Mouse (Mus musculus): ENCODE results near the gene Fli1. TPM values are rescaled to one million over a fixed set of nuclear protein-coding genes. Genes with fewer than 3 reads are reported as not detected.
A peak's percentile ranks its signal among the peaks of the same experiment; 100 is the strongest.

The Fli1 gene
- polyA plus RNA-seq, 1 experiment from 2014 or later, result 11.5 TPM

- Histone ChIP-seq H3K36me3 (replicated peaks; ENCODE audit: insufficient read depth, low read length) (no peaks in the 10 kb centered on the region), H3K27me3 (ENCODE audit: insufficient read depth, low read length) (no peaks in the 10 kb centered on the region), H3K27ac (ENCODE audit: low read depth) (no peak overlapping the region), H3K9ac (replicated peaks) (no peak overlapping the region), H3K4me1 (ENCODE audit: insufficient read depth) (peaks cover 2% of the 10 kb centered on the region; the same call in 1 of the 2 replicates), H3K4me2 (ENCODE audit: low read depth, low read length) (no peak overlapping the region), H3K9me3 (ENCODE audit: low read length) (no peaks in the 10 kb centered on the region), H3K4me3 (ENCODE audit: low read depth, low read length) (no peak overlapping the region)
- ATAC-seq (no peak), DNase-seq (no peak)
- no peak for TF ChIP-seq CTCF (IDR thresholded peaks at IDR 0.05; ENCODE audit: low read depth)
- no peak for TF ChIP-seq EP300 (IDR thresholded peaks at IDR 0.05; ENCODE audit: low read depth)
- 57% methylated on average over 7 of the region's 7 CpGs for WGBS (ENCODE audit: insufficient replicate concordance)
Observed at GRCm38 (mm10) chr9:32567603-32568002, 24.9 kb upstream of the Fli1 start.

- TF ChIP-seq EP300 (IDR thresholded peaks at IDR 0.05; ENCODE audit: low read depth), result no peak
- no peak for TF ChIP-seq CTCF (IDR thresholded peaks at IDR 0.05; ENCODE audit: low read depth)
- no peak overlapping the region for H3K4me3 ChIP-seq (ENCODE audit: low read depth, low read length)
- no peaks in the 10 kb centered on the region for H3K36me3 ChIP-seq (replicated peaks; ENCODE audit: insufficient read depth, low read length)
- no peak overlapping the region for H3K27ac ChIP-seq (ENCODE audit: low read depth)
- no peaks in the 10 kb centered on the region for H3K9me3 ChIP-seq (ENCODE audit: low read length)
- no peak overlapping the region for H3K4me2 ChIP-seq (ENCODE audit: low read depth, low read length)
- 67% methylated on average over 3 of the region's 3 CpGs for WGBS (ENCODE audit: insufficient replicate concordance)
- no peaks in the 10 kb centered on the region for H3K27me3 ChIP-seq (ENCODE audit: insufficient read depth, low read length)
- no peak overlapping the region for H3K9ac ChIP-seq (replicated peaks)
- no peak for DNase-seq
- no peak for ATAC-seq
- H3K4me1 ChIP-seq (ENCODE audit: insufficient read depth), result peaks cover 4% of the 10 kb centered on the region; the same call in 1 of the 2 replicates
Observed at GRCm38 (mm10) chr9:32565309-32565708, 22.6 kb upstream of the Fli1 start.

GRCm38 (mm10) chr9:32562837-32563236 lies 20.2 kb upstream of the Fli1 start:
- TF ChIP-seq CTCF (IDR thresholded peaks at IDR 0.05; ENCODE audit: low read depth), result no peak
- WGBS (ENCODE audit: insufficient replicate concordance), result 55% methylated on average over 4 of the region's 4 CpGs
- no peak overlapping the region for H3K4me3 ChIP-seq (ENCODE audit: low read depth, low read length)
- H3K36me3 ChIP-seq (replicated peaks; ENCODE audit: insufficient read depth, low read length), result no peaks in the 10 kb centered on the region
- H3K9me3 ChIP-seq (ENCODE audit: low read length), result no peaks in the 10 kb centered on the region
- H3K27ac ChIP-seq (ENCODE audit: low read depth), result 0 out of 2 replicates have a peak overlapping the region, but pooled peaks have one; percentile 39
- no peak for ATAC-seq
- DNase-seq, result no peak
- H3K27me3 ChIP-seq (ENCODE audit: insufficient read depth, low read length), result no peaks in the 10 kb centered on the region
- peaks cover 4% of the 10 kb centered on the region; the same call in 1 of the 2 replicates for H3K4me1 ChIP-seq (ENCODE audit: insufficient read depth)
- no peak overlapping the region for H3K9ac ChIP-seq (replicated peaks)
- H3K4me2 ChIP-seq (ENCODE audit: low read depth, low read length), result peak overlapping the region; percentile 44

- DNase-seq (no peak), ATAC-seq (no peak)
- peak overlapping the region; percentile 44 for H3K4me2 ChIP-seq (ENCODE audit: low read depth, low read length)
- no peaks in the 10 kb centered on the region for H3K9me3 ChIP-seq (ENCODE audit: low read length)
- H3K9ac ChIP-seq (replicated peaks), result no peak overlapping the region
- TF ChIP-seq CTCF (IDR thresholded peaks at IDR 0.05; ENCODE audit: low read depth), result peak; percentile 52
- no peak for TF ChIP-seq EP300 (IDR thresholded peaks at IDR 0.05; ENCODE audit: low read depth)
- H3K4me3 ChIP-seq (ENCODE audit: low read depth, low read length), result no peak overlapping the region
- no peaks in the 10 kb centered on the region for H3K27me3 ChIP-seq (ENCODE audit: insufficient read depth, low read length)
- 20% methylated on average over 9 of the region's 9 CpGs for WGBS (ENCODE audit: insufficient replicate concordance)
- peaks cover 2% of the 10 kb centered on the region; the same call in 1 of the 2 replicates for H3K4me1 ChIP-seq (ENCODE audit: insufficient read depth)
- peak overlapping the region; percentile 39; the same call in 1 of the 2 replicates for H3K27ac ChIP-seq (ENCODE audit: low read depth)
- H3K36me3 ChIP-seq (replicated peaks; ENCODE audit: insufficient read depth, low read length), result no peaks in the 10 kb centered on the region
Observed at GRCm38 (mm10) chr9:32562409-32562808, 19.7 kb upstream of the Fli1 start.

GRCm38 (mm10) chr9:32561190-32561890 lies 18.7 kb upstream of the Fli1 start:
- Histone ChIP-seq H3K27ac (ENCODE audit: low read depth) (no peak overlapping the region), H3K4me3 (ENCODE audit: low read depth, low read length) (no peak overlapping the region), H3K27me3 (ENCODE audit: insufficient read depth, low read length) (no peaks in the 10 kb centered on the region), H3K9ac (replicated peaks) (no peak overlapping the region), H3K4me1 (ENCODE audit: insufficient read depth) (peaks cover 2% of the 10 kb centered on the region; the same call in 1 of the 2 replicates), H3K9me3 (ENCODE audit: low read length) (no peaks in the 10 kb centered on the region), H3K36me3 (replicated peaks; ENCODE audit: insufficient read depth, low read length) (no peaks in the 10 kb centered on the region), H3K4me2 (ENCODE audit: low read depth, low read length) (no peak overlapping the region)
- TF ChIP-seq EP300 (IDR thresholded peaks at IDR 0.05; ENCODE audit: low read depth), result no peak
- TF ChIP-seq CTCF (IDR thresholded peaks at IDR 0.05; ENCODE audit: low read depth), result no peak
- no peak for ATAC-seq
- no peak for DNase-seq
- 80% methylated on average over 14 of the region's 14 CpGs for WGBS (ENCODE audit: insufficient replicate concordance)

- H3K4me2 ChIP-seq (ENCODE audit: low read depth, low read length), result no peak overlapping the region
- no peak for DNase-seq
- H3K36me3 ChIP-seq (replicated peaks; ENCODE audit: insufficient read depth, low read length), result no peaks in the 10 kb centered on the region
- no peaks in the 10 kb centered on the region for H3K27me3 ChIP-seq (ENCODE audit: insufficient read depth, low read length)
- H3K9ac ChIP-seq (replicated peaks), result no peak overlapping the region
- peaks cover 2% of the 10 kb centered on the region; the same call in 1 of the 2 replicates for H3K4me1 ChIP-seq (ENCODE audit: insufficient read depth)
- ATAC-seq, result peak; percentile 54; the same call in 1 of the 2 replicates
- no peak overlapping the region for H3K27ac ChIP-seq (ENCODE audit: low read depth)
- TF ChIP-seq CTCF (IDR thresholded peaks at IDR 0.05; ENCODE audit: low read depth), result no peak
- no peak for TF ChIP-seq EP300 (IDR thresholded peaks at IDR 0.05; ENCODE audit: low read depth)
- WGBS (ENCODE audit: insufficient replicate concordance), result 39% methylated on average over 8 of the region's 8 CpGs
- no peak overlapping the region for H3K4me3 ChIP-seq (ENCODE audit: low read depth, low read length)
- no peaks in the 10 kb centered on the region for H3K9me3 ChIP-seq (ENCODE audit: low read length)
Observed at GRCm38 (mm10) chr9:32559859-32560258, 17.2 kb upstream of the Fli1 start.
